Mouse (Mus musculus) testis, postnatal 14 days (tissue): ENCODE data around the gene Pnmal2.
A peak's percentile ranks its signal among the peaks of the same experiment; 100 is the strongest.

ENCODE experiments used
- DNase-seq: peaks from one replicate; pipeline ENCODE4 v3.0.0; 2021; ENCODE audit warnings: low spot score

Gene Pnmal2

GRCm38 (mm10) chr7:16917447-16917846 lies 27.0 kb upstream of the Pnmal2 start:
- DNase-seq: no peak

GRCm38 (mm10) chr7:16918014-16918413 lies 26.5 kb upstream of the Pnmal2 start:
- no peak for DNase-seq

- DNase-seq: no peak
Observed at GRCm38 (mm10) chr7:16918670-16919069, 25.8 kb upstream of the Pnmal2 start.

- no peak for DNase-seq
Observed at GRCm38 (mm10) chr7:16919395-16920149, 24.9 kb upstream of the Pnmal2 start.

GRCm38 (mm10) chr7:16920150-16920579 lies 24.3 kb upstream of the Pnmal2 start:
- no peak for DNase-seq

- peak; percentile 33 for DNase-seq
Observed at GRCm38 (mm10) chr7:16920818-16921791, 23.4 kb upstream of the Pnmal2 start.

- DNase-seq: no peak
Observed at GRCm38 (mm10) chr7:16921881-16922335, 22.6 kb upstream of the Pnmal2 start.

GRCm38 (mm10) chr7:16922360-16922973 lies 22.0 kb upstream of the Pnmal2 start:
- peak; percentile 38 for DNase-seq

- peak; percentile 66 for DNase-seq
Observed at GRCm38 (mm10) chr7:16923283-16924036, 21.0 kb upstream of the Pnmal2 start.

GRCm38 (mm10) chr7:16924037-16924834 lies 20.2 kb upstream of the Pnmal2 start, which contains the start of gene Calm3:
Gene Calm3, minus strand, starts transcription at chr7:16924114.
- peak; percentile 99 for DNase-seq

- DNase-seq: no peak
Observed at GRCm38 (mm10) chr7:16928341-16928740, 16.1 kb upstream of the Pnmal2 start.

- no peak for DNase-seq
Observed at GRCm38 (mm10) chr7:16930850-16931249, 13.6 kb upstream of the Pnmal2 start.

GRCm38 (mm10) chr7:16931968-16932627 lies 12.4 kb upstream of the Pnmal2 start:
- DNase-seq: peak; percentile 72

GRCm38 (mm10) chr7:16932704-16933577 lies 11.5 kb upstream of the Pnmal2 start:
- DNase-seq: no peak

GRCm38 (mm10) chr7:16937312-16937711 lies 7.2 kb upstream of the Pnmal2 start:
- DNase-seq: peak; percentile 68

- no peak for DNase-seq
Observed at GRCm38 (mm10) chr7:16938117-16938791, 6.2 kb upstream of the Pnmal2 start.

GRCm38 (mm10) chr7:16940292-16940691 lies 4.2 kb upstream of the Pnmal2 start:
- no peak for DNase-seq

- DNase-seq: no peak
Observed at GRCm38 (mm10) chr7:16942861-16943260, 1.6 kb upstream of the Pnmal2 start.
